Mouse (Mus musculus): ENCODE results near the gene Dpf3. TPM values are rescaled to one million over a fixed set of nuclear protein-coding genes. Genes with fewer than 3 reads are reported as not detected.
A peak's percentile ranks its signal among the peaks of the same experiment; 100 is the strongest.

Dpf3 gene
- polyA plus RNA-seq, 1 experiment = 1.9 TPM

GRCm38 (mm10) chr12:83491609-83492008 lies 4.1 kb upstream of the Dpf3 start:
- Histone ChIP-seq H3K36me3 (ENCODE audit: control insufficient read depth) (no peaks in the 10 kb centered on the region), H3K9me3 (ENCODE audit: control insufficient read depth, low read length) (peaks cover 8% of the 10 kb centered on the region), H3K4me3 (replicated peaks) (no peak overlapping the region), H3K27me3 (ENCODE audit: control insufficient read depth) (peaks cover 25% of the 10 kb centered on the region), H3K4me1 (ENCODE audit: control insufficient read depth) (peaks cover 25% of the 10 kb centered on the region)
- TF ChIP-seq GATA1 (IDR thresholded peaks at IDR 0.05; ENCODE audit: low read length) = no peak
- no peak for TF ChIP-seq TAL1 (IDR thresholded peaks at IDR 0.05; ENCODE audit: low read length)

GRCm38 (mm10) chr12:83489748-83490147 lies 2.2 kb upstream of the Dpf3 start:
- Histone ChIP-seq H3K36me3 (ENCODE audit: control insufficient read depth) (no peaks in the 10 kb centered on the region), H3K4me1 (ENCODE audit: control insufficient read depth) (peaks cover 41% of the 10 kb centered on the region), H3K4me3 (replicated peaks) (no peak overlapping the region), H3K27me3 (ENCODE audit: control insufficient read depth) (peaks cover 44% of the 10 kb centered on the region), H3K9me3 (ENCODE audit: control insufficient read depth, low read length) (peaks cover 10% of the 10 kb centered on the region)
- TF ChIP-seq TAL1 (IDR thresholded peaks at IDR 0.05; ENCODE audit: low read length) (no peak), GATA1 (IDR thresholded peaks at IDR 0.05; ENCODE audit: low read length) (no peak)

- Histone ChIP-seq H3K36me3 (ENCODE audit: control insufficient read depth) (no peaks in the 10 kb centered on the region), H3K4me1 (ENCODE audit: control insufficient read depth) (peaks cover 52% of the 10 kb centered on the region), H3K9me3 (ENCODE audit: control insufficient read depth, low read length) (peaks cover 10% of the 10 kb centered on the region), H3K27me3 (ENCODE audit: control insufficient read depth) (peaks cover 49% of the 10 kb centered on the region), H3K4me3 (replicated peaks) (peak overlapping the region; percentile 86)
- no peak for TF ChIP-seq GATA1 (IDR thresholded peaks at IDR 0.05; ENCODE audit: low read length)
- TF ChIP-seq TAL1 (IDR thresholded peaks at IDR 0.05; ENCODE audit: low read length) = no peak
Observed at GRCm38 (mm10) chr12:83488211-83488941, 860 bp upstream of the Dpf3 start.

- H3K27me3 ChIP-seq (ENCODE audit: control insufficient read depth) = peaks cover 48% of the 10 kb centered on the region
- peaks cover 10% of the 10 kb centered on the region for H3K9me3 ChIP-seq (ENCODE audit: control insufficient read depth, low read length)
- H3K36me3 ChIP-seq (ENCODE audit: control insufficient read depth) = no peaks in the 10 kb centered on the region; the same call in none of the 2 replicates
- peaks cover 60% of the 10 kb centered on the region for H3K4me1 ChIP-seq (ENCODE audit: control insufficient read depth)
- TF ChIP-seq GATA1 (IDR thresholded peaks at IDR 0.05; ENCODE audit: low read length) (no peak), TAL1 (IDR thresholded peaks at IDR 0.05; ENCODE audit: low read length) (no peak)
- H3K4me3 ChIP-seq (replicated peaks) = peak overlapping the region; percentile 86
Observed at GRCm38 (mm10) chr12:83486671-83487461, 650 bp downstream of the Dpf3 start.

GRCm38 (mm10) chr12:83485911-83486670 lies 1.4 kb downstream of the Dpf3 start:
- Histone ChIP-seq H3K36me3 (ENCODE audit: control insufficient read depth) (no peaks in the 10 kb centered on the region; the same call in none of the 2 replicates), H3K4me1 (ENCODE audit: control insufficient read depth) (peaks cover 66% of the 10 kb centered on the region), H3K9me3 (ENCODE audit: control insufficient read depth, low read length) (peaks cover 4% of the 10 kb centered on the region), H3K27me3 (ENCODE audit: control insufficient read depth) (peaks cover 46% of the 10 kb centered on the region), H3K4me3 (replicated peaks) (peak overlapping the region; percentile 86)
- TF ChIP-seq GATA1 (IDR thresholded peaks at IDR 0.05; ENCODE audit: low read length) (no peak), TAL1 (IDR thresholded peaks at IDR 0.05; ENCODE audit: low read length) (no peak)

- Histone ChIP-seq H3K36me3 (ENCODE audit: control insufficient read depth) (no peaks in the 10 kb centered on the region; the same call in none of the 2 replicates), H3K4me3 (replicated peaks) (peak overlapping the region; percentile 86), H3K27me3 (ENCODE audit: control insufficient read depth) (peaks cover 46% of the 10 kb centered on the region), H3K9me3 (ENCODE audit: control insufficient read depth, low read length) (peaks cover 2% of the 10 kb centered on the region; the same call in 1 of the 2 replicates), H3K4me1 (ENCODE audit: control insufficient read depth) (peaks cover 75% of the 10 kb centered on the region)
- TF ChIP-seq GATA1 (IDR thresholded peaks at IDR 0.05; ENCODE audit: low read length) (no peak), TAL1 (IDR thresholded peaks at IDR 0.05; ENCODE audit: low read length) (no peak)
Observed at GRCm38 (mm10) chr12:83484855-83485745, 2.4 kb downstream of the Dpf3 start.

GRCm38 (mm10) chr12:83483653-83484052 lies 3.9 kb downstream of the Dpf3 start:
- H3K4me1 ChIP-seq (ENCODE audit: control insufficient read depth) = peaks cover 81% of the 10 kb centered on the region
- H3K36me3 ChIP-seq (ENCODE audit: control insufficient read depth) = peaks cover 3% of the 10 kb centered on the region

GRCm38 (mm10) chr12:83481439-83481838 lies 6.1 kb downstream of the Dpf3 start:
- no peak overlapping the region for H3K4me3 ChIP-seq (replicated peaks)
- H3K9me3 ChIP-seq (ENCODE audit: control insufficient read depth, low read length) = peaks cover 2% of the 10 kb centered on the region; the same call in 1 of the 2 replicates
- peaks cover 7% of the 10 kb centered on the region for H3K36me3 ChIP-seq (ENCODE audit: control insufficient read depth)
- peaks cover 34% of the 10 kb centered on the region for H3K27me3 ChIP-seq (ENCODE audit: control insufficient read depth)
- H3K4me1 ChIP-seq (ENCODE audit: control insufficient read depth) = peaks cover 78% of the 10 kb centered on the region
- TF ChIP-seq GATA1 (IDR thresholded peaks at IDR 0.05; ENCODE audit: low read length) = no peak
- TF ChIP-seq TAL1 (IDR thresholded peaks at IDR 0.05; ENCODE audit: low read length) = no peak

More at GRCm38 (mm10) chr12:83483653-83484052, 3.9 kb downstream of the Dpf3 start:
- TF ChIP-seq GATA1 (IDR thresholded peaks at IDR 0.05; ENCODE audit: low read length) (no peak), TAL1 (IDR thresholded peaks at IDR 0.05; ENCODE audit: low read length) (no peak)
- no peak overlapping the region for H3K4me3 ChIP-seq (replicated peaks)
- H3K9me3 ChIP-seq (ENCODE audit: control insufficient read depth, low read length) = peaks cover 2% of the 10 kb centered on the region; the same call in 1 of the 2 replicates
- H3K27me3 ChIP-seq (ENCODE audit: control insufficient read depth) = peaks cover 42% of the 10 kb centered on the region

All from erythroblast, embryonic 14.5 days (primary cell).